Mouse (Mus musculus) heart, embryonic 11.5 days (tissue): ENCODE measurements around the gene Gpr19. TPM values are rescaled to one million over a fixed set of nuclear protein-coding genes. Genes with fewer than 3 reads are reported as not detected.
A peak's percentile ranks its signal among the peaks of the same experiment; 100 is the strongest.

ENCODE experiments used
- ATAC-seq: fragments of 200-750 bp; cut with Nextera tagmentation; replicated peaks from 2 replicates; pipeline ENCODE4 v1.8.0; 2017; ENCODE audit warnings: moderate library complexity; ENCODE audit not compliant: insufficient number of reproducible peaks, low FRiP score, low TSS enrichment
- H3K27ac ChIP-seq: fragments of 300-500 bp; sonication (generic); 2 replicates; pipeline ENCODE4 v1.5.1; 2014; ENCODE audit warnings: mild to moderate bottlenecking, low read depth, low read length
- H3K27me3 ChIP-seq: fragments of 300-500 bp; sonication (generic); 2 replicates; pipeline ENCODE4 v1.6.1; 2014; ENCODE audit warnings: mild to moderate bottlenecking, low read length, mixed read lengths; ENCODE audit not compliant: control insufficient read depth, insufficient read depth
- H3K36me3 ChIP-seq: fragments of 300-500 bp; sonication (generic); 2 replicates; pipeline ENCODE4 v1.6.1; 2014; ENCODE audit warnings: mild to moderate bottlenecking, low read length, moderate library complexity, mixed read lengths; ENCODE audit not compliant: control insufficient read depth, insufficient read depth
- H3K4me1 ChIP-seq: fragments of 300-500 bp; sonication (generic); 2 replicates; pipeline ENCODE4 v1.6.1; 2014; ENCODE audit warnings: low read length; ENCODE audit not compliant: control insufficient read depth, insufficient read depth
- H3K4me2 ChIP-seq: fragments of 300-500 bp; sonication (generic); 2 replicates; pipeline ENCODE4 v1.6.1; 2014; ENCODE audit warnings: mild to moderate bottlenecking, moderate library complexity
- H3K4me3 ChIP-seq: fragments of 300-500 bp; sonication (generic); 2 replicates; pipeline ENCODE4 v1.5.1; 2014; ENCODE audit warnings: low read depth, low read length
- H3K9ac ChIP-seq: fragments of 300-500 bp; sonication (generic); 2 replicates; pipeline ENCODE4 v1.6.1; 2014; ENCODE audit warnings: mild to moderate bottlenecking, low read depth, low read length, moderate library complexity
- H3K9me3 ChIP-seq: fragments of 300-500 bp; sonication (generic); replicated peaks from 2 replicates; pipeline ENCODE4 v1.6.1; 2016; ENCODE audit warnings: low read length; ENCODE audit not compliant: control insufficient read depth
- WGBS: fragments of 180-500 bp; shearing (Covaris S2); extraction: QIAGEN DNeasy Blood & Tissue Kit; methylation state at CpG from one replicate; pipeline ENCODE4 v1.1.7; 2014; ENCODE audit not compliant: insufficient replicate concordance; 5-methylcytosine and 5-hydroxymethylcytosine counted together
- polyA plus RNA-seq: library from polyadenylated mRNA; unstranded; fragments of >200 nt; fragmentation: Nextera tagmentation; extraction: Ambion mirVana; gene quantifications from 2 replicates; pipeline ENCODE4 v1.2.1, GENCODE M21; 2014

Gpr19 gene
- polyA plus RNA-seq, 1 experiment from 2014 or later, result 12.0 TPM

- H3K9ac ChIP-seq, result peak overlapping the region; percentile 80
- no peaks in the 10 kb centered on the region for H3K27me3 ChIP-seq
- H3K27ac ChIP-seq, result peak overlapping the region; percentile 97; the same call in 1 of the 2 replicates
- peak overlapping the region; percentile 67 for H3K4me3 ChIP-seq
- no peak for ATAC-seq
- H3K36me3 ChIP-seq, result no peaks in the 10 kb centered on the region; the same call in 1 of the 2 replicates
- H3K9me3 ChIP-seq, result no peaks in the 10 kb centered on the region
- peaks cover 19% of the 10 kb centered on the region for H3K4me1 ChIP-seq
- WGBS, result 21% methylated on average over 3 of the region's 3 CpGs
- H3K4me2 ChIP-seq, result peak overlapping the region; percentile 97
These were observed 27.9 kb upstream of the Gpr19 start for GRCm38 (mm10) chr6:134926338-134926705.

GRCm38 (mm10) chr6:134925673-134926337, 27.4 kb upstream of the Gpr19 start:
- no peak overlapping the region for H3K27ac ChIP-seq
- H3K4me2 ChIP-seq, result no peak overlapping the region
- H3K27me3 ChIP-seq, result no peaks in the 10 kb centered on the region
- H3K4me3 ChIP-seq, result no peak overlapping the region
- 73% methylated on average over 4 of the region's 4 CpGs for WGBS
- no peak for ATAC-seq
- H3K9me3 ChIP-seq, result no peaks in the 10 kb centered on the region
- no peaks in the 10 kb centered on the region; the same call in 1 of the 2 replicates for H3K36me3 ChIP-seq
- H3K9ac ChIP-seq, result no peak overlapping the region
- H3K4me1 ChIP-seq, result peaks cover 19% of the 10 kb centered on the region

GRCm38 (mm10) chr6:134924262-134924661, 25.9 kb upstream of the Gpr19 start:
- no peak for ATAC-seq
- H3K9me3 ChIP-seq, result no peaks in the 10 kb centered on the region
- H3K36me3 ChIP-seq, result no peaks in the 10 kb centered on the region; the same call in 1 of the 2 replicates
- peaks cover 15% of the 10 kb centered on the region for H3K4me1 ChIP-seq
- WGBS, result 71% methylated on average over 3 of the region's 3 CpGs
- no peak overlapping the region for H3K27ac ChIP-seq
- H3K27me3 ChIP-seq, result no peaks in the 10 kb centered on the region
- H3K4me3 ChIP-seq, result no peak overlapping the region
- H3K9ac ChIP-seq, result no peak overlapping the region
- no peak overlapping the region for H3K4me2 ChIP-seq

- Histone ChIP-seq H3K4me1 (peaks cover 15% of the 10 kb centered on the region), H3K4me3 (no peak overlapping the region), H3K27me3 (no peaks in the 10 kb centered on the region), H3K4me2 (no peak overlapping the region), H3K9ac (no peak overlapping the region), H3K27ac (no peak overlapping the region), H3K36me3 (no peaks in the 10 kb centered on the region; the same call in 1 of the 2 replicates), H3K9me3 (no peaks in the 10 kb centered on the region)
- 78% methylated on average over 4 of the region's 4 CpGs for WGBS
- no peak for ATAC-seq
These were observed 25.3 kb upstream of the Gpr19 start for GRCm38 (mm10) chr6:134923670-134924069.

GRCm38 (mm10) chr6:134922511-134923195, 24.3 kb upstream of the Gpr19 start:
- Histone ChIP-seq H3K27ac (no peak overlapping the region), H3K9me3 (no peaks in the 10 kb centered on the region), H3K4me1 (peaks cover 15% of the 10 kb centered on the region), H3K9ac (peak overlapping the region; percentile 87), H3K36me3 (no peaks in the 10 kb centered on the region; the same call in 1 of the 2 replicates), H3K27me3 (no peaks in the 10 kb centered on the region), H3K4me2 (peak overlapping the region; percentile 84), H3K4me3 (peak overlapping the region; percentile 74)
- ATAC-seq, result no peak
- WGBS, result 37% methylated on average over 9 of the region's 9 CpGs

- peaks cover 13% of the 10 kb centered on the region for H3K4me1 ChIP-seq
- no peaks in the 10 kb centered on the region for H3K27me3 ChIP-seq
- peak overlapping the region; percentile 74 for H3K4me3 ChIP-seq
- H3K4me2 ChIP-seq, result peak overlapping the region; percentile 84
- H3K36me3 ChIP-seq, result no peaks in the 10 kb centered on the region; the same call in 1 of the 2 replicates
- ATAC-seq, result no peak
- H3K9me3 ChIP-seq, result no peaks in the 10 kb centered on the region
- H3K27ac ChIP-seq, result 0 out of 2 replicates have a peak overlapping the region, but pooled peaks have one; percentile 11
- WGBS, result 5% methylated on average over 20 of the region's 20 CpGs
- H3K9ac ChIP-seq, result peak overlapping the region; percentile 87
These were observed 23.5 kb upstream of the Gpr19 start for GRCm38 (mm10) chr6:134921695-134922510.

GRCm38 (mm10) chr6:134921014-134921694, 22.8 kb upstream of the Gpr19 start:
- H3K36me3 ChIP-seq, result no peaks in the 10 kb centered on the region; the same call in 1 of the 2 replicates
- no peaks in the 10 kb centered on the region for H3K27me3 ChIP-seq
- H3K27ac ChIP-seq, result peak overlapping the region; percentile 94
- peak overlapping the region; percentile 84 for H3K4me2 ChIP-seq
- no peaks in the 10 kb centered on the region for H3K9me3 ChIP-seq
- ATAC-seq, result no peak
- peaks cover 13% of the 10 kb centered on the region for H3K4me1 ChIP-seq
- under 1% methylated on average over 32 of the region's 32 CpGs for WGBS
- H3K9ac ChIP-seq, result peak overlapping the region; percentile 87
- peak overlapping the region; percentile 74 for H3K4me3 ChIP-seq
